8 mouse cellular contexts compared by ENCODE assay signal in the genomic region with DNA sequence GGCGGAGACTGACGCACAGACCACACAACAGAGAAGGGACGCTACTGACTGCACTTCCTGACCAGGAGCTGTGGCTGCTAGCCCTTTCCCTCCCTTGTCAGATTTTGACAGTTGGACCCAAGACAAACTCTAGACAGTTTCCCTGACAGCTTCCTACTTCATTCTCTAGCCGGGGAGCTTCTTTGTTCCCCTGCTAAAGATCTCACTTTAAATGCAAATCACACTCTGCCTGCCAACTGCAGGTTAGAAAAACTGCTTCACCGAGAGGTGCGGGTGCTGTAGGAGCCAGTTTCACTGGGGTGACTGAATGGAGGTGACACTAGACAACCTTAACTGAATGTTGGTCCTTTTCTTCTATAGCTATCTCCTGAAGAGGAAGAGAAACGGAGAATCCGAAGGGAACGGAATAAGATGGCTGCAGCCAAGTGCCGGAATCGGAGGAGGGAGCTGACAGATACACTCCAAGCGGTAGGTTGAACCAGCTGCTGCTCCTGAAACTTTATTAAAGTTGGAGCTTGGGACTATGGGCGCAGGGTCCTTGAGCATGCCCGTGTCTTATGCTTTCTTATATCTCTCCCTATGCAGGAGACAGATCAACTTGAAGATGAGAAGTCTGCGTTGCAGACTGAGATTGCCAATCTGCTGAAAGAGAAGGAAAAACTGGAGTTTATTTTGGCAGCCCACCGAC. TPM values are rescaled to one million over a fixed set of nuclear protein-coding genes. Genes with fewer than 3 reads are reported as not detected.
DNase-seq lines count a peak whose midpoint lies in the region; ATAC-seq and TF ChIP-seq lines count a peak whose summit lies in the region.

No protein-coding gene starts in this region.

- peak overlapping the region; percentile 93 for H3K4me2 ChIP-seq in kidney, embryonic 16.5 days (replicated peaks; ENCODE audit: low read depth, low read length)
- H3K4me2 ChIP-seq in hindbrain, postnatal 0 days (ENCODE audit: low read depth, low read length): peak overlapping the region; percentile 91
- H3K4me2 ChIP-seq in myocyte (ENCODE audit: low read depth): no peak overlapping the region

- H3K9me3 ChIP-seq in kidney, embryonic 16.5 days (ENCODE audit: low read length): no peaks in the 10 kb centered on the region
- H3K9me3 ChIP-seq in hindbrain, postnatal 0 days (ENCODE audit: low read length): no peaks in the 10 kb centered on the region

- peak overlapping the region; percentile 64 for H3K4me3 ChIP-seq in kidney, embryonic 16.5 days (ENCODE audit: low read length)
- peak overlapping the region; percentile 93 for H3K4me3 ChIP-seq in cortical plate, adult 2 months (ENCODE audit: insufficient read depth, low read length)
- H3K4me3 ChIP-seq in hindbrain, postnatal 0 days (ENCODE audit: low read length): peak overlapping the region; percentile 55
- peak overlapping the region; percentile 70 for H3K4me3 ChIP-seq in myocyte

- peaks cover 31% of the 10 kb centered on the region for H3K4me1 ChIP-seq in kidney, embryonic 16.5 days (ENCODE audit: insufficient read depth, low read length)
- peaks cover 6% of the 10 kb centered on the region; the same call in 1 of the 2 replicates for H3K4me1 ChIP-seq in cortical plate, adult 2 months (ENCODE audit: control insufficient read depth, insufficient read depth, low read length)
- peaks cover 14% of the 10 kb centered on the region for H3K4me1 ChIP-seq in hindbrain, postnatal 0 days (ENCODE audit: insufficient read depth, low read length)

- WGBS in kidney, embryonic 16.5 days: 8% methylated on average over 14 of the region's 16 CpGs
- 10% methylated on average over 14 of the region's 16 CpGs for WGBS in hindbrain, postnatal 0 days

- TF ChIP-seq POLR2A in cortical plate, adult 2 months (IDR thresholded peaks at IDR 0.05; ENCODE audit: extremely low read depth, insufficient read depth, low read length): no peak
- TF ChIP-seq POLR2A in myocyte (IDR thresholded peaks at IDR 0.05; ENCODE audit: insufficient read length, low read depth): no peak

- H3K27me3 ChIP-seq in kidney, embryonic 16.5 days (ENCODE audit: insufficient read depth, low read length): peaks cover 21% of the 10 kb centered on the region
- H3K27me3 ChIP-seq in hindbrain, postnatal 0 days (ENCODE audit: insufficient read depth, low read length): peaks cover 11% of the 10 kb centered on the region
- no peaks in the 10 kb centered on the region for H3K27me3 ChIP-seq in myocyte (ENCODE audit: control insufficient read depth, insufficient read depth, insufficient read length)

- TF ChIP-seq CTCF in cortical plate, adult 2 months (IDR thresholded peaks at IDR 0.05; ENCODE audit: extremely low read depth, insufficient read depth, low read length): no peak
- TF ChIP-seq CTCF in hindbrain, postnatal 0 days (IDR thresholded peaks at IDR 0.05; ENCODE audit: low read depth): no peak

- peak overlapping the region; percentile 37; the same call in 1 of the 2 replicates for H3K9ac ChIP-seq in kidney, embryonic 16.5 days (replicated peaks; ENCODE audit: low read length)
- H3K9ac ChIP-seq in hindbrain, postnatal 0 days (replicated peaks; ENCODE audit: low read length): peak overlapping the region; percentile 37

- no peaks in the 10 kb centered on the region for H3K36me3 ChIP-seq in kidney, embryonic 16.5 days (ENCODE audit: insufficient read depth, low read length)
- H3K36me3 ChIP-seq in hindbrain, postnatal 0 days (ENCODE audit: insufficient read depth, low read length): no peaks in the 10 kb centered on the region
- H3K36me3 ChIP-seq in myocyte (ENCODE audit: control insufficient read depth, insufficient read depth): peaks cover 4% of the 10 kb centered on the region

- H3K79me2 ChIP-seq in myocyte (ENCODE audit: control insufficient read depth, insufficient read depth): no peaks in the 10 kb centered on the region

- no peak overlapping the region for H3K27ac ChIP-seq in kidney, embryonic 16.5 days (ENCODE audit: low read length)
- H3K27ac ChIP-seq in cortical plate, adult 2 months (ENCODE audit: insufficient read depth, low read length): no peak overlapping the region
- no peak overlapping the region for H3K27ac ChIP-seq in hindbrain, postnatal 0 days

- DNase-seq in kidney, adult 9 months: no peak
- DNase-seq in hindbrain, postnatal 0 days (ENCODE audit: low spot score): no peak
- DNase-seq in spleen, postnatal 36 days (ENCODE audit: low spot score in 2 of 2): no peak
- DNase-seq in cerebellum, adult 11-12 months: no peak
- DNase-seq in heart, adult 18-20 months: no peak

- ATAC-seq in kidney, embryonic 16.5 days (ENCODE audit: low FRiP score, low TSS enrichment): no peak
- no peak for ATAC-seq in hindbrain, postnatal 0 days

- H3ac ChIP-seq in myocyte (ENCODE audit: control insufficient read depth, insufficient read length): no peak overlapping the region

TF ChIP-seq in myocyte, 11 proteins besides CTCF, POLR2A, EP300 and RAD21:
- TF ChIP-seq SRF (IDR thresholded peaks at IDR 0.05; ENCODE audit: control insufficient read depth, insufficient read length, low read depth) (no peak), POLR2AphosphoS2 (IDR thresholded peaks at IDR 0.05; ENCODE audit: insufficient read length, low read depth) (no peak), USF1 (IDR thresholded peaks at IDR 0.05; ENCODE audit: low read depth) (no peak), TCF3 (IDR thresholded peaks at IDR 0.05; ENCODE audit: insufficient read length, low read depth) (no peak), TCF12 (IDR thresholded peaks at IDR 0.05; ENCODE audit: insufficient read depth, poor library complexity, severe bottlenecking) (no peak), MYOD1 (IDR thresholded peaks at IDR 0.05; ENCODE audit: control insufficient read depth in 1 of 3, insufficient read length in 2 of 3, low read depth in 2 of 3) (no peak), REST (IDR thresholded peaks at IDR 0.05; ENCODE audit: insufficient read depth, insufficient read length) (no peak), CEBPB (IDR thresholded peaks at IDR 0.05; ENCODE audit: insufficient read depth, poor library complexity, severe bottlenecking) (no peak), E2F4 (IDR thresholded peaks at IDR 0.05; ENCODE audit: insufficient read depth) (no peak), MAX (IDR thresholded peaks at IDR 0.05; ENCODE audit: low read depth) (no peak), MYOG (IDR thresholded peaks at IDR 0.05; ENCODE audit: control insufficient read depth in 1 of 3, insufficient read depth in 1 of 3, insufficient read length in 2 of 3, low read depth in 2 of 3) (no peak)

RNA-seq across cellular contexts. Expression of a gene that starts 1.7 kb away (rescaled TPM):
- 2.7 and 3.5 TPM in 2 replicates for polyA plus RNA-seq in kidney, embryonic 16.5 days (2015; fragmentation: Nextera tagmentation; extraction: Ambion mirVana)
- polyA plus RNA-seq in cortical plate, adult 2 months (2012; rRNA removed): 24.3 and 41.8 TPM in 2 replicates
- 20.7 and 23.4 TPM in 2 replicates for total RNA-seq in hindbrain, postnatal 0 days (2014; rRNA removed)
- polyA plus RNA-seq in hindbrain, postnatal 0 days (2015; fragmentation: Nextera tagmentation; extraction: Ambion mirVana): 12.1 and 13.5 TPM in 2 replicates
- 3.1 TPM for polyA plus RNA-seq in myocyte (2012; fragmentation: generic; extraction: Trizol)
- 1 to 10 TPM; 2.1 to 5.4 TPM for total RNA-seq in heart, adult 18-20 months (2021)
